Mouse (Mus musculus): ENCODE measurements at regions not wholly inside any gene's neighbourhood (a gene's known extent, or its start where the extent isn't known, plus 50 kb on each side); places are given as distances from the start of the nearest gene placed in this dataset.

- TF ChIP-seq CTCF (IDR thresholded peaks at IDR 0.05; ENCODE audit: low read depth, low read length) (no peak), GATA1 (IDR thresholded peaks at IDR 0.05; ENCODE audit: borderline replicate concordance, low read length) (no peak)
Measured at GRCm38 (mm10) chr13:26318557-26318956, 451.4 kb downstream of the Hdgfl1 start.

Data from G1E (cell line).